Mouse (Mus musculus) kidney, adult 18-20 months (tissue): Measurements from ENCODE around the gene Psmb3.
A peak's percentile ranks its signal among the peaks of the same experiment; 100 is the strongest.
"Not testable (repeated sequence)": the region's sequence is repeated elsewhere in the genome, so short reads cannot be mapped to it uniquely, and the experiment has no call there.

Source experiments
- DNase-seq: peaks from one replicate; pipeline ENCODE4 v3.0.0; 2021

Gene Psmb3

GRCm38 (mm10) chr11:97696669-97697068, 6.5 kb upstream of the Psmb3 start:
- DNase-seq, result no peak

GRCm38 (mm10) chr11:97697199-97697890, 5.9 kb upstream of the Psmb3 start:
- no peak for DNase-seq

GRCm38 (mm10) chr11:97697891-97698529, 5.2 kb upstream of the Psmb3 start:
- no peak for DNase-seq

GRCm38 (mm10) chr11:97698741-97699611, 4.2 kb upstream of the Psmb3 start:
- peak; percentile 75 for DNase-seq

- DNase-seq, result peak; percentile 90
Observed at GRCm38 (mm10) chr11:97699626-97700002, 3.6 kb upstream of the Psmb3 start.

- peak; percentile 85 for DNase-seq
Observed at GRCm38 (mm10) chr11:97700003-97700745, 3.0 kb upstream of the Psmb3 start, which contains the start of gene Pcgf2. Gene Pcgf2 (minus strand): TSS chr11:97700497.

- no peak for DNase-seq
Observed at GRCm38 (mm10) chr11:97700746-97701580, 2.2 kb upstream of the Psmb3 start.

GRCm38 (mm10) chr11:97701581-97702392, 1.4 kb upstream of the Psmb3 start:
- no peak for DNase-seq

- peak; percentile 91 for DNase-seq
Observed at GRCm38 (mm10) chr11:97702393-97702745, 830 bp upstream of the Psmb3 start.

- not testable (repeated sequence) for DNase-seq
Observed at GRCm38 (mm10) chr11:97710067-97710466, 6.9 kb downstream of the Psmb3 start.

GRCm38 (mm10) chr11:97711200-97711900, 8.2 kb downstream of the Psmb3 start:
- no peak for DNase-seq

GRCm38 (mm10) chr11:97712286-97712685, 9.1 kb downstream of the Psmb3 start:
- DNase-seq, result no peak

GRCm38 (mm10) chr11:97713896-97714295, 10.7 kb downstream of the Psmb3 start:
- DNase-seq, result no peak

GRCm38 (mm10) chr11:97714356-97714755, 11.2 kb downstream of the Psmb3 start:
- DNase-seq, result no peak

- no peak for DNase-seq
Observed at GRCm38 (mm10) chr11:97714784-97715760, 11.9 kb downstream of the Psmb3 start.

- no peak for DNase-seq
Observed at GRCm38 (mm10) chr11:97716021-97716420, 12.8 kb downstream of the Psmb3 start.

GRCm38 (mm10) chr11:97717369-97718280, 14.4 kb downstream of the Psmb3 start:
- DNase-seq, result no peak

GRCm38 (mm10) chr11:97718281-97718860, 15.2 kb downstream of the Psmb3 start:
- DNase-seq, result no peak
